Mouse (Mus musculus) limb, embryonic 14.5 days (tissue): Measurements from ENCODE around the gene Gp2. TPM values are rescaled to one million over a fixed set of nuclear protein-coding genes. Genes with fewer than 3 reads are reported as not detected.

Experiments used
- ATAC-seq: fragments of 200-750 bp; cut with Nextera tagmentation; 2 replicates; pipeline ENCODE4 v1.8.0; 2017; ENCODE audit warnings: low read depth, moderate number of reproducible peaks, moderate TSS enrichment; ENCODE audit not compliant: low FRiP score
- DNase-seq: peaks from one replicate; pipeline ENCODE4 v3.0.0-alpha.2; 2015; ENCODE audit warnings: low spot score
- H3K27ac ChIP-seq: fragments of 300-500 bp; sonication (generic); replicated peaks from 2 replicates; pipeline ENCODE4 v1.5.1; 2014; ENCODE audit warnings: low read depth, mild to moderate bottlenecking, low read length, moderate library complexity, mixed read lengths
- H3K27me3 ChIP-seq: fragments of 300-500 bp; sonication (generic); 2 replicates; pipeline ENCODE4 v1.6.1; 2014; ENCODE audit warnings: low read length, mixed read lengths; ENCODE audit not compliant: control insufficient read depth, insufficient read depth
- H3K36me3 ChIP-seq: fragments of 300-500 bp; sonication (generic); 2 replicates; pipeline ENCODE4 v1.6.1; 2014; ENCODE audit warnings: mild to moderate bottlenecking, low read length, moderate library complexity, mixed read lengths; ENCODE audit not compliant: control insufficient read depth, insufficient read depth
- H3K4me1 ChIP-seq: fragments of 300-500 bp; sonication (generic); 2 replicates; pipeline ENCODE4 v1.6.1; 2014; ENCODE audit warnings: antibody characterized with exemption, low read length, mixed read lengths; ENCODE audit not compliant: control insufficient read depth, insufficient read depth
- H3K4me2 ChIP-seq: fragments of 300-500 bp; sonication (generic); replicated peaks from 2 replicates; pipeline ENCODE4 v1.6.1; 2014; ENCODE audit warnings: low read depth, mild to moderate bottlenecking, low read length, moderate library complexity; ENCODE audit not compliant: severe bottlenecking
- H3K4me3 ChIP-seq: fragments of 300-500 bp; sonication (generic); replicated peaks from 2 replicates; pipeline ENCODE4 v1.5.1; 2014; ENCODE audit warnings: low read length
- H3K9ac ChIP-seq: fragments of 300-500 bp; sonication (generic); 2 replicates; pipeline ENCODE4 v1.6.1; 2014; ENCODE audit warnings: mild to moderate bottlenecking, low read depth, low read length, moderate library complexity; ENCODE audit not compliant: severe bottlenecking
- H3K9me3 ChIP-seq: fragments of 300-500 bp; sonication (generic); 2 replicates; pipeline ENCODE4 v1.6.1; 2016; ENCODE audit warnings: low read length; ENCODE audit not compliant: control insufficient read depth
- POLR2A ChIP-seq: fragments of 200-500 bp; IDR thresholded peaks from 2 replicates; pipeline ENCODE4 v1.8.0; 2012; ENCODE audit warnings: inconsistent platforms, mild to moderate bottlenecking, moderate library complexity, borderline replicate concordance; ENCODE audit not compliant: insufficient read depth, insufficient read length; ENCODE audit errors: extremely low read depth
- WGBS: fragments of 180-500 bp; shearing (Covaris S2); extraction: QIAGEN DNeasy Blood & Tissue Kit; methylation state at CpG from one replicate; pipeline ENCODE4 v1.1.7; 2014; 5-methylcytosine and 5-hydroxymethylcytosine counted together
- polyA plus RNA-seq, 2 experiments: library from polyadenylated mRNA; depleted of rRNA in 1 of 2; stranded (reverse) in 1 of 2; unstranded in 1 of 2; fragments of >200 nt; fragmentation: Nextera tagmentation in 1 of 2; extraction: Ambion mirVana in 1 of 2; gene quantifications; 2 replicates each; pipeline versions ENCODE4 v1.2.1 to v1.2.3; 2012 to 2014

The Gp2 gene
- polyA plus RNA-seq, 2 experiments, result not detected

GRCm38 (mm10) chr7:119476500-119477389 is 17.7 kb upstream of the Gp2 start:
- Histone ChIP-seq H3K27me3 (no peaks in the 10 kb centered on the region), H3K27ac (no peak overlapping the region), H3K36me3 (no peaks in the 10 kb centered on the region), H3K9me3 (no peaks in the 10 kb centered on the region), H3K4me3 (no peak overlapping the region), H3K4me1 (no peaks in the 10 kb centered on the region), H3K9ac (no peak overlapping the region), H3K4me2 (no peak overlapping the region)
- no peak for DNase-seq
- TF ChIP-seq POLR2A, result no peak
- no peak for ATAC-seq
- 72% methylated on average over 33 of the region's 33 CpGs for WGBS

DNA sequence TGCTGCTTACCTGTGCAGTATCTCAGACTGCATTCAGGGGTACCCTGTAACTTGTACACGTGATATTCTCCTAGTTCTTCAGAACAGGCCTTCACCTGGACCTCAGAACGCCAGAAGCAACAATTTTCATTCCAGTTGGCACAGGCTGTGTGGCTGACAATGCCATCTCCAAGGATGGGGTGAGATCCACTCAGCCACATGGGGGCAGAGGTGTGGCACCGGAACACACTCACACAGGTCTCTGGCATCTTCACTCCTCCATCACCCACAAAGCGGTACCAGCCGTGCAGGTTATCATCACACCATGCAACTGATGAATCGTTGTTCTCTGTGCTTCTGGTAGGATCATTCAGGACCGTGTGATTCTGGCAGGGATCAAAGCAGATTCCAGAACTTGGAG is 4.9 kb downstream of the Gp2 start:
- WGBS, result 77% methylated on average over 7 of the region's 7 CpGs
- no peaks in the 10 kb centered on the region for H3K36me3 ChIP-seq

GRCm38 (mm10) chr7:119443849-119444248 is 15.2 kb downstream of the Gp2 start:
- ATAC-seq (no peak), DNase-seq (no peak)
- no peak overlapping the region for H3K4me2 ChIP-seq
- no peak for TF ChIP-seq POLR2A
- no peak overlapping the region for H3K4me3 ChIP-seq
- 76% methylated on average over 4 of the region's 4 CpGs for WGBS
- no peaks in the 10 kb centered on the region for H3K27me3 ChIP-seq
- H3K27ac ChIP-seq, result no peak overlapping the region
- no peaks in the 10 kb centered on the region for H3K9me3 ChIP-seq
- H3K4me1 ChIP-seq, result no peaks in the 10 kb centered on the region
- H3K36me3 ChIP-seq, result no peaks in the 10 kb centered on the region
- H3K9ac ChIP-seq, result no peak overlapping the region

More for the DNA sequence above, 4.9 kb downstream of the Gp2 start:
- Histone ChIP-seq H3K4me3 (no peak overlapping the region), H3K4me2 (no peak overlapping the region), H3K9me3 (no peaks in the 10 kb centered on the region), H3K27ac (no peak overlapping the region), H3K27me3 (no peaks in the 10 kb centered on the region), H3K4me1 (no peaks in the 10 kb centered on the region), H3K9ac (no peak overlapping the region)
- no peak for TF ChIP-seq POLR2A
- no peak for ATAC-seq
- no peak for DNase-seq

DNA sequence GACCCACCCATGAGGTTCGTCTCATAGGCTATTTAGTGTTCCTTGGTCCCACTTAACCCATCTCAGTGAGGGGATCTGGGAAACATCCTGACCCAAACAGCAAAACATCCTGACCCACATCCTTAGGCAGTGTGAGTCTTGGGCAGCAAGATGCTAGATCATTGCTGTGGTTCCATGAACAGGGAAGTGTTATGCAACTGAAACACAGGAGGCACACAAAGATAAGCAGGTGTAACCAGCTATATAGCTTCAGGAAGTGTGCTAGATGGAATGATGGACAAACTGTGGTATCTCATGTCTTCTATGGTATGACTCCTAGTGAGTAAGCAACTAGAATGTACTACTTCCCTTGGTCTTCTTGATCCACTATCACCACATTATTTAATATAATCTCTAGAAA is 17.1 kb downstream of the Gp2 start:
- no peak for DNase-seq
- ATAC-seq, result no peak
- WGBS, result 86% methylated on average over 1 of the region's 1 CpGs
- H3K4me3 ChIP-seq, result no peak overlapping the region
- no peak overlapping the region for H3K27ac ChIP-seq
- no peak for TF ChIP-seq POLR2A
- H3K4me1 ChIP-seq, result no peaks in the 10 kb centered on the region
- no peak overlapping the region for H3K4me2 ChIP-seq
- H3K9ac ChIP-seq, result no peak overlapping the region
- H3K27me3 ChIP-seq, result no peaks in the 10 kb centered on the region
- no peaks in the 10 kb centered on the region for H3K36me3 ChIP-seq
- H3K9me3 ChIP-seq, result no peaks in the 10 kb centered on the region

- H3K4me3 ChIP-seq, result no peak overlapping the region
- no peak overlapping the region for H3K27ac ChIP-seq
- WGBS, result 21% methylated on average over 6 of the region's 6 CpGs
- H3K36me3 ChIP-seq, result no peaks in the 10 kb centered on the region
- H3K9me3 ChIP-seq, result no peaks in the 10 kb centered on the region
- H3K4me2 ChIP-seq, result no peak overlapping the region
- no peaks in the 10 kb centered on the region for H3K4me1 ChIP-seq
- no peaks in the 10 kb centered on the region for H3K27me3 ChIP-seq
- DNase-seq (peak; percentile 16), ATAC-seq (no peak)
- TF ChIP-seq POLR2A, result no peak
- H3K9ac ChIP-seq, result no peak overlapping the region
These were observed 31.9 kb downstream of the Gp2 start for GRCm38 (mm10) chr7:119427180-119427616.
